Mouse (Mus musculus) heart, embryonic 13.5 days (tissue): ENCODE results near the gene Tbc1d32. TPM values are rescaled to one million over a fixed set of nuclear protein-coding genes. Genes with fewer than 3 reads are reported as not detected.

Experiments
- ATAC-seq: fragments of 200-750 bp; cut with Nextera tagmentation; 2 replicates; pipeline ENCODE4 v1.8.0; 2017; ENCODE audit warnings: moderate TSS enrichment; ENCODE audit not compliant: insufficient number of reproducible peaks, low FRiP score, low TSS enrichment; ENCODE audit errors: extremely low read depth
- H3K27ac ChIP-seq: fragments of 300-500 bp; sonication (generic); replicated peaks from 2 replicates; pipeline ENCODE4 v1.5.1; 2015; ENCODE audit warnings: moderate library complexity, mild to moderate bottlenecking, inconsistent platforms
- H3K27me3 ChIP-seq: fragments of 300-500 bp; sonication (generic); replicated peaks from 2 replicates; pipeline ENCODE4 v1.6.1; 2015; ENCODE audit warnings: mild to moderate bottlenecking, inconsistent platforms
- H3K36me3 ChIP-seq: fragments of 300-500 bp; sonication (generic); 2 replicates; pipeline ENCODE4 v1.6.1; 2015; ENCODE audit warnings: mild to moderate bottlenecking, inconsistent platforms
- H3K4me1 ChIP-seq: fragments of 300-500 bp; sonication (generic); 2 replicates; pipeline ENCODE4 v1.6.1; 2015; ENCODE audit warnings: inconsistent platforms
- H3K4me2 ChIP-seq: fragments of 300-500 bp; sonication (generic); 2 replicates; pipeline ENCODE4 v1.6.1; 2015; ENCODE audit warnings: inconsistent platforms, mild to moderate bottlenecking, moderate library complexity
- H3K4me3 ChIP-seq: fragments of 300-500 bp; sonication (generic); 2 replicates; pipeline ENCODE4 v1.5.1; 2015; ENCODE audit warnings: moderate library complexity, mild to moderate bottlenecking, inconsistent platforms
- H3K9ac ChIP-seq: fragments of 300-500 bp; sonication (generic); 2 replicates; pipeline ENCODE4 v1.6.1; 2015; ENCODE audit warnings: inconsistent platforms, mild to moderate bottlenecking, moderate library complexity
- H3K9me3 ChIP-seq: fragments of 300-500 bp; sonication (generic); 2 replicates; pipeline ENCODE4 v1.6.1; 2016; ENCODE audit warnings: inconsistent platforms
- WGBS: fragments of 180-500 bp; shearing (Covaris S2); methylation state at CpG from one replicate; pipeline ENCODE4 v1.1.7; 2015; ENCODE audit warnings: mixed read lengths; 5-methylcytosine and 5-hydroxymethylcytosine counted together
- polyA plus RNA-seq: library from polyadenylated mRNA; unstranded; fragments of >200 nt; fragmentation: Nextera tagmentation; extraction: Ambion mirVana; gene quantifications from 2 replicates; pipeline ENCODE4 v1.2.1, GENCODE M21; 2015

The Tbc1d32 gene
- polyA plus RNA-seq, result 1.5 and 1.8 TPM in 2 replicates

DNA sequence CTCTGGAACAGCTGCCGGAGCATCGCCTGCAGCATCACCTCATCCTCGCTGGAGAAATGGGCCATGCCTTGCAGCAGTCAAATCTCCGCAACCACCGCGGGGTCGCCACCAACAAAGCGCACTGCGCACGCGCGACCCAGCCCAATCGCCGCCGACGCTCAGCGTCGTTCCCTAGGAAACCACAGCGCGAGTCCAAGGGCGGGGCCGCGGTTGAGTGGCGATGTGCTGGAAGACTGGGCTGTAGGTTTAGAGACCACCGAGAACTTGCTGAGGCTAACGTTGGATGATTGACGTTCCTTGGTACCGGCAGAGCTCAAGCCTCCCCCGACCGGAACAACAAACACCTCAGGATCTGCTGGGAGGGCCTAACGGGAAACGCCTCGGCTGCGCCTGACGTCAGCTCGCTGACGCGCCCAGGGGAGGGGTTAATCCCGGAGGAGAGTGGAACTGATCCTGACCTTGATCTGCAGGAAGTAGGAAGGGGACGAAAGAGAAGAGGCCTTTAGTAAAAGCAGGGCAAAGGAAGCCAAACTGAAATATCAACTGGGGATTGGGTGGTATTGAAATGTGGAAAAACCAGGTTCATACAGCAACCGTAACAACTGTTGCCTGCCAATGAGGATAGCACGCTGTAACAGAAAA, at the start of gene Tbc1d32:
TSS of gene Tbc1d32 (minus strand) at position 122 of the 642 bp plus-strand sequence.
- Histone ChIP-seq H3K4me1 (peaks cover 11% of the 10 kb centered on the region), H3K27ac (peak within 1 kb of the TSS; percentile 89), H3K9ac (peak within 1 kb of the TSS; percentile 84), H3K4me2 (peak within 1 kb of the TSS; percentile 78), H3K36me3 (no peaks in the 10 kb centered on the region), H3K4me3 (peak within 1 kb of the TSS; percentile 65), H3K27me3 (no peaks in the 10 kb centered on the region), H3K9me3 (no peaks in the 10 kb centered on the region)
- peak; percentile 89 for ATAC-seq
- 4% methylated on average over 42 of the region's 42 CpGs for WGBS

DNA sequence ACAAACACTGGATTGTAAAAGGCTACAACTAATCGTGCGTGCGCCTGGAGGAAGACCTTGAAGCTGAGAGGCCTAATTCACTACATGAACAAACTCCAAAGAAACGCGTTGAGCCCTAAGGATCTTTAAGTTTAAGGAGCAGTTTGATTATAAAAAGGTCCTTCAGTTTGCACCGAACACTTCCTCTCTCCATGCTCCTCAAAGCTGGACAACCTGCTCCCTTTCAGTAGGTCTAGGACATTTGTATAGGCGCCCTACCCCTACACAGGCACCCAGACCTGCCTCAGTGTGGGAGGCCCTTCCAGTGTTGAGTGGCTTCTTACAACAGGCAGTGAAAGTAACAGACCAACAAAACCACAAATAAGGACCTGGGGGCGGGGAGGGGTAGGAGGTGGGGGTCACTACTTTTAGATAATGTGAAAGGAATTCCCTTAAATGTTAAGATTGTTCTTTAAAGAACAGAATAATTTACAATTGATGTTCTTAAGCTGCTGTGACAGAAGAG, 666 bp downstream of the Tbc1d32 start:
- WGBS, result 80% methylated on average over 8 of the region's 8 CpGs
- no peaks in the 10 kb centered on the region for H3K9me3 ChIP-seq

DNA sequence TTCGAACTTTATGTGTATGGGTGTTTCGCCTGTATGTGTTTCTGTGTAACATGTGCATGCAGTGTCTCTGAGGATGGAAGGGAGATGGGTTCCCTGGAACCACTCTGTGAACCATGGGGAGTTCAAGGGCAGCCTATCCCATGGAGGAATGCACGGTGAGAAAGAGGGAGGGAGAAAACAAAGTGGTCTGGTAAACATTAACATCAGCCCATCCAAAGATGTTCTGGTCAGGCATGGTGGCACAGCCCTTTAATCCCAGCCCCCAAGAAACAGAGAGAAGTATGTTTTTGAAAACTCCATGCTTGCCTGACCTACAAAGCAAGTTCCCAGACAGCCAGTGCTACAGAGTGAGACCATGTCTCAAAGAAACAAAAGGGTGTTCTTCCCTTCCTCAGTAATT, 12.7 kb downstream of the Tbc1d32 start:
- no peaks in the 10 kb centered on the region for H3K27me3 ChIP-seq
- WGBS, result 69% methylated on average over 3 of the region's 3 CpGs
- peaks cover 7% of the 10 kb centered on the region; the same call in 1 of the 2 replicates for H3K36me3 ChIP-seq
- no peak overlapping the region for H3K9ac ChIP-seq
- H3K4me3 ChIP-seq, result no peak overlapping the region
- no peaks in the 10 kb centered on the region for H3K4me1 ChIP-seq
- no peak overlapping the region for H3K27ac ChIP-seq
- no peaks in the 10 kb centered on the region for H3K9me3 ChIP-seq
- no peak overlapping the region for H3K4me2 ChIP-seq
- no peak for ATAC-seq

More for the DNA sequence above, 666 bp downstream of the Tbc1d32 start:
- Histone ChIP-seq H3K9ac (peak overlapping the region; percentile 84), H3K27ac (no peak overlapping the region), H3K36me3 (no peaks in the 10 kb centered on the region), H3K4me3 (peak overlapping the region; percentile 65), H3K4me2 (peak overlapping the region; percentile 78), H3K27me3 (no peaks in the 10 kb centered on the region), H3K4me1 (peaks cover 11% of the 10 kb centered on the region)
- no peak for ATAC-seq

GRCm38 (mm10) chr10:56210343-56210742, 18.1 kb downstream of the Tbc1d32 start:
- Histone ChIP-seq H3K4me2 (no peak overlapping the region), H3K9ac (no peak overlapping the region), H3K4me3 (no peak overlapping the region), H3K4me1 (no peaks in the 10 kb centered on the region), H3K27ac (no peak overlapping the region), H3K27me3 (no peaks in the 10 kb centered on the region), H3K36me3 (no peaks in the 10 kb centered on the region), H3K9me3 (no peaks in the 10 kb centered on the region)
- no peak for ATAC-seq
- WGBS, result 96% methylated on average over 1 of the region's 1 CpGs

GRCm38 (mm10) chr10:56206802-56207404, 21.6 kb downstream of the Tbc1d32 start:
- Histone ChIP-seq H3K4me2 (no peak overlapping the region), H3K27ac (no peak overlapping the region), H3K9me3 (no peaks in the 10 kb centered on the region), H3K27me3 (no peaks in the 10 kb centered on the region), H3K4me1 (no peaks in the 10 kb centered on the region), H3K4me3 (no peak overlapping the region), H3K9ac (no peak overlapping the region), H3K36me3 (no peaks in the 10 kb centered on the region)
- WGBS, result 78% methylated on average over 8 of the region's 8 CpGs
- no peak for ATAC-seq

DNA sequence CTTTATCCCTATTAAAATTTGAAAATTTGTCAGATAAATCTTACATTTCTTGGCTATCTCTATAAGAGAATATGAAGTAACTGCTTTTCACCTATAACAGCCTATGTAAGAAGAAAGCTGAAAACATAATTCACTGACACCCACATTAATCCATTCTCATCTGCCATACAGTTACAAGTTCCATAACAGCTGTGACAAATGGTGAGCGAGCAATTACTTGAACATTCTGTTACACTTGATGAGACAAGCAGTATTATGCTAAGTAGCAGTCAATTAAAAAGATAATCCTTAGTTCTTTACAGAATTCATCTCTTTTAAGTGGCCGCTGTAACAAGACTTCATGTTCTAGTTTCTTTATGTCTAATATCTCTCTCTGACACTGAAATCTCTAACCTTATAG, 24.1 kb downstream of the Tbc1d32 start:
- no peak for ATAC-seq
- Histone ChIP-seq H3K4me1 (no peaks in the 10 kb centered on the region), H3K9ac (no peak overlapping the region), H3K27me3 (no peaks in the 10 kb centered on the region), H3K4me3 (no peak overlapping the region), H3K4me2 (no peak overlapping the region), H3K9me3 (no peaks in the 10 kb centered on the region), H3K36me3 (peaks cover 5% of the 10 kb centered on the region; the same call in 1 of the 2 replicates), H3K27ac (no peak overlapping the region)
- 89% methylated on average over 2 of the region's 2 CpGs for WGBS

- no peaks in the 10 kb centered on the region for H3K9me3 ChIP-seq
- H3K4me3 ChIP-seq, result no peak overlapping the region
- H3K4me1 ChIP-seq, result 0 out of 2 replicates have a peak, but pooled peaks cover 3% of the 10 kb centered on the region
- H3K9ac ChIP-seq, result no peak overlapping the region
- no peak for ATAC-seq
- no peaks in the 10 kb centered on the region for H3K27me3 ChIP-seq
- H3K4me2 ChIP-seq, result no peak overlapping the region
- H3K36me3 ChIP-seq, result peaks cover 5% of the 10 kb centered on the region; the same call in 1 of the 2 replicates
- no peak overlapping the region for H3K27ac ChIP-seq
Measured at GRCm38 (mm10) chr10:56199902-56200301, 28.6 kb downstream of the Tbc1d32 start.

DNA sequence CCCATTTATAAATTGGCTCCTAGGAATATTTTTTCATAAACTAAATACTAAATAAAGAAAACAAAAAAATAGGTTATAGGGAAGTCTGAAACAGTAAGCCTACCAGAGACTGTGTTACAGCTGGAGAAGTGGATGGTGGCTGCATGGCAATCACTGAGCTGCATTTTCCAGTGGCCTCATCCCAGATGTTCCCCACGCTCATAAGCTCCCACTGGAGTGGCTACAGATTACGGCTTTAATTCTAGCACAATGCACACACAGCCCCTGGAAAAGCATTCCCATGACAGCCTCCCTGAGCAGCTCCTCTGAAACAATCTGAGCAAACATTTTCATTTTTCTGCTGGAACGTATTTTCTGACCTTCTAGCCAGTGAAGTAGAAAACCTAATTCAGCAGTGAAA, 29.8 kb downstream of the Tbc1d32 start:
- Histone ChIP-seq H3K9ac (no peak overlapping the region), H3K4me2 (no peak overlapping the region), H3K9me3 (no peaks in the 10 kb centered on the region), H3K27ac (no peak overlapping the region), H3K4me1 (0 out of 2 replicates have a peak, but pooled peaks cover 3% of the 10 kb centered on the region), H3K27me3 (no peaks in the 10 kb centered on the region), H3K4me3 (no peak overlapping the region), H3K36me3 (peaks cover 5% of the 10 kb centered on the region; the same call in 1 of the 2 replicates)
- no peak for ATAC-seq
- 78% methylated on average over 3 of the region's 3 CpGs for WGBS

- 81% methylated on average over 7 of the region's 7 CpGs for WGBS
- no peak for ATAC-seq
- H3K27me3 ChIP-seq, result no peaks in the 10 kb centered on the region
Measured at GRCm38 (mm10) chr10:56194310-56194709, 34.2 kb downstream of the Tbc1d32 start.

DNA sequence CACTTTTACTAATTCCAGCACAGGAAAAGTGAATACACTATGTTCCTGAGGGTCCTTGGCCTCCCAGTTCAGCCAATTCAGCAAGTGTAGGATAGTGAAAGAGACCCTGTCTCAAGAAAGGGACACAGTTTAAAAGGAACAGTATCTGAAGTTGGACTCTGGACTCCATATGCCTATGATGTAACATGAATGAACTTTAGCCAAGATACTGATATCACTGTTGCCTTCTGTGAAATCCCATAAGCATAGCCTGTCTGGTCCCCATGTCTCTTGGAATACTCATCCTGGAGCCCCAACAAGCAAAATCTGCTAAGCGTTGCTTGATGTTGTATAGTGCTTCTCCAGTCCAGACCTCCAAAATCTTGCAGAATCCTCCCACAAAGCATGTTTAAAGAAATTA, 46.8 kb downstream of the Tbc1d32 start:
- 78% methylated on average over 1 of the region's 1 CpGs for WGBS
- no peak for ATAC-seq
- Histone ChIP-seq H3K27ac (no peak overlapping the region), H3K4me3 (no peak overlapping the region), H3K9me3 (no peaks in the 10 kb centered on the region), H3K27me3 (no peaks in the 10 kb centered on the region), H3K36me3 (peaks cover 6% of the 10 kb centered on the region), H3K4me2 (no peak overlapping the region), H3K4me1 (no peaks in the 10 kb centered on the region), H3K9ac (no peak overlapping the region)

More at GRCm38 (mm10) chr10:56194310-56194709, 34.2 kb downstream of the Tbc1d32 start:
- no peaks in the 10 kb centered on the region for H3K9me3 ChIP-seq
- no peak overlapping the region for H3K4me2 ChIP-seq
- H3K4me3 ChIP-seq, result no peak overlapping the region
- H3K9ac ChIP-seq, result no peak overlapping the region
- H3K36me3 ChIP-seq, result no peaks in the 10 kb centered on the region
- H3K27ac ChIP-seq, result no peak overlapping the region
- 0 out of 2 replicates have a peak, but pooled peaks cover 3% of the 10 kb centered on the region for H3K4me1 ChIP-seq

DNA sequence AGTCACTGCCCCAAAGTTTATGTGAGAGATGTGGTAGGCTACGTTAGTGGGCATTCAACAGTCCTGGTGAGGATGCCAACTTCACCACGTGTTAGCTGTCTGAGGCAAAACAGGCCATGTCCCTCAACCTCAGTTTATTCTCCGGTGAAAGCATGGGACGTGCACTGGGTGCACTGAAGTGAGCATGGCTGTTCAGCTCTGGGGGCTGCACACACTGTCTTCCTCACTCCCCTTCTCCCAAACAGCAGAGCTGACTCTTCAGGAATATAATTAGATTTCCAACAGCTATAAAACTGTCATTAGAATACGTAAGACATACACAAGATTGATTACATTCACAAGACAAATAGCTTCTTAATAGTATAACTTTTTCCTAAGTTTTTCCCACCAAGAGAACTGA, 55.3 kb downstream of the Tbc1d32 start:
- Histone ChIP-seq H3K4me2 (no peak overlapping the region), H3K9me3 (no peaks in the 10 kb centered on the region), H3K9ac (no peak overlapping the region), H3K27ac (no peak overlapping the region), H3K27me3 (no peaks in the 10 kb centered on the region), H3K4me3 (no peak overlapping the region), H3K4me1 (no peaks in the 10 kb centered on the region), H3K36me3 (peaks cover 7% of the 10 kb centered on the region; the same call in 1 of the 2 replicates)
- no peak for ATAC-seq
- 78% methylated on average over 5 of the region's 5 CpGs for WGBS
